Mouse (Mus musculus): Measurements from ENCODE around the gene Cx3cl1. TPM values are rescaled to one million over a fixed set of nuclear protein-coding genes. Genes with fewer than 3 reads are reported as not detected.

Gene Cx3cl1
- 6.2 and 11.0 TPM in 2 replicates for polyA plus RNA-seq (2016; fragmentation: Nextera tagmentation; extraction: Ambion mirVana)

GRCm38 (mm10) chr8:94771941-94772670 lies at the start of gene Cx3cl1:
TSS of gene Cx3cl1 (plus strand) at chr8:94772009.
- Histone ChIP-seq H3K9me3 (no peaks in the 10 kb centered on the region), H3K27me3 (ENCODE audit: insufficient read depth, poor library complexity, severe bottlenecking) (peaks cover 84% of the 10 kb centered on the region), H3K27ac (peak within 1 kb of the TSS; percentile 81), H3K36me3 (no peaks in the 10 kb centered on the region), H3K4me1 (peaks cover 28% of the 10 kb centered on the region), H3K4me3 (peak within 1 kb of the TSS; percentile 67)
- DNase-seq (ENCODE audit: low spot score), result peak; percentile 87
- WGBS, result under 1% methylated on average over 38 of the region's 38 CpGs

GRCm38 (mm10) chr8:94725998-94726397 lies 45.8 kb upstream of the Cx3cl1 start:
- H3K36me3 ChIP-seq, result no peaks in the 10 kb centered on the region
- H3K9me3 ChIP-seq, result no peaks in the 10 kb centered on the region
- H3K27me3 ChIP-seq (ENCODE audit: insufficient read depth, poor library complexity, severe bottlenecking), result no peaks in the 10 kb centered on the region
- DNase-seq (ENCODE audit: low spot score), result no peak
- peaks cover 5% of the 10 kb centered on the region for H3K4me1 ChIP-seq
- 79% methylated on average over 5 of the region's 5 CpGs for WGBS
- no peak overlapping the region for H3K4me3 ChIP-seq
- H3K27ac ChIP-seq, result no peak overlapping the region

- Histone ChIP-seq H3K4me1 (peaks cover 13% of the 10 kb centered on the region), H3K27me3 (ENCODE audit: insufficient read depth, poor library complexity, severe bottlenecking) (no peaks in the 10 kb centered on the region), H3K9me3 (no peaks in the 10 kb centered on the region), H3K27ac (no peak overlapping the region), H3K36me3 (no peaks in the 10 kb centered on the region), H3K4me3 (no peak overlapping the region)
- DNase-seq (ENCODE audit: low spot score), result no peak
- WGBS, result 54% methylated on average over 4 of the region's 4 CpGs
These were observed 42.5 kb upstream of the Cx3cl1 start for GRCm38 (mm10) chr8:94729301-94729700.

- Histone ChIP-seq H3K36me3 (no peaks in the 10 kb centered on the region), H3K27me3 (ENCODE audit: insufficient read depth, poor library complexity, severe bottlenecking) (no peaks in the 10 kb centered on the region), H3K4me3 (no peak overlapping the region), H3K27ac (peak overlapping the region; percentile 57; the same call in 1 of the 2 replicates), H3K4me1 (peaks cover 19% of the 10 kb centered on the region), H3K9me3 (no peaks in the 10 kb centered on the region)
- WGBS, result 54% methylated on average over 5 of the region's 5 CpGs
- peak; percentile 81 for DNase-seq (ENCODE audit: low spot score)
These were observed 37.9 kb upstream of the Cx3cl1 start for GRCm38 (mm10) chr8:94733821-94734465.

- Histone ChIP-seq H3K27ac (peak overlapping the region; percentile 17; the same call in 1 of the 2 replicates), H3K4me3 (no peak overlapping the region), H3K4me1 (peaks cover 14% of the 10 kb centered on the region; the same call in 1 of the 2 replicates), H3K36me3 (no peaks in the 10 kb centered on the region), H3K9me3 (no peaks in the 10 kb centered on the region), H3K27me3 (ENCODE audit: insufficient read depth, poor library complexity, severe bottlenecking) (no peaks in the 10 kb centered on the region)
- 77% methylated on average over 7 of the region's 7 CpGs for WGBS
- no peak for DNase-seq (ENCODE audit: low spot score)
These were observed 37.0 kb upstream of the Cx3cl1 start for GRCm38 (mm10) chr8:94734735-94735350.

GRCm38 (mm10) chr8:94735426-94736094 lies 36.2 kb upstream of the Cx3cl1 start:
- H3K4me3 ChIP-seq, result no peak overlapping the region
- no peaks in the 10 kb centered on the region for H3K27me3 ChIP-seq (ENCODE audit: insufficient read depth, poor library complexity, severe bottlenecking)
- peak overlapping the region; percentile 64; the same call in 1 of the 2 replicates for H3K27ac ChIP-seq
- 57% methylated on average over 5 of the region's 5 CpGs for WGBS
- H3K36me3 ChIP-seq, result no peaks in the 10 kb centered on the region
- no peaks in the 10 kb centered on the region for H3K9me3 ChIP-seq
- DNase-seq (ENCODE audit: low spot score), result no peak
- H3K4me1 ChIP-seq, result peaks cover 14% of the 10 kb centered on the region; the same call in 1 of the 2 replicates

- 86% methylated on average over 6 of the region's 6 CpGs for WGBS
- Histone ChIP-seq H3K27me3 (ENCODE audit: insufficient read depth, poor library complexity, severe bottlenecking) (0 out of 2 replicates have a peak, but pooled peaks cover under 1% of the 10 kb centered on the region), H3K4me1 (peaks cover 5% of the 10 kb centered on the region; the same call in 1 of the 2 replicates), H3K27ac (no peak overlapping the region), H3K9me3 (no peaks in the 10 kb centered on the region), H3K4me3 (no peak overlapping the region), H3K36me3 (no peaks in the 10 kb centered on the region)
- DNase-seq (ENCODE audit: low spot score), result no peak
These were observed 32.0 kb upstream of the Cx3cl1 start for GRCm38 (mm10) chr8:94739829-94740228.

GRCm38 (mm10) chr8:94740591-94740990 lies 31.2 kb upstream of the Cx3cl1 start:
- no peaks in the 10 kb centered on the region for H3K9me3 ChIP-seq
- H3K36me3 ChIP-seq, result no peaks in the 10 kb centered on the region
- peaks cover 2% of the 10 kb centered on the region; the same call in 1 of the 2 replicates for H3K4me1 ChIP-seq
- no peak overlapping the region for H3K4me3 ChIP-seq
- H3K27me3 ChIP-seq (ENCODE audit: insufficient read depth, poor library complexity, severe bottlenecking), result 0 out of 2 replicates have a peak, but pooled peaks cover 6% of the 10 kb centered on the region
- 82% methylated on average over 3 of the region's 3 CpGs for WGBS
- no peak overlapping the region for H3K27ac ChIP-seq
- no peak for DNase-seq (ENCODE audit: low spot score)

- H3K9me3 ChIP-seq, result no peaks in the 10 kb centered on the region
- no peaks in the 10 kb centered on the region for H3K36me3 ChIP-seq
- no peaks in the 10 kb centered on the region for H3K4me1 ChIP-seq
- H3K27me3 ChIP-seq (ENCODE audit: insufficient read depth, poor library complexity, severe bottlenecking), result 0 out of 2 replicates have a peak, but pooled peaks cover 6% of the 10 kb centered on the region
- 81% methylated on average over 4 of the region's 4 CpGs for WGBS
- no peak for DNase-seq (ENCODE audit: low spot score)
- no peak overlapping the region for H3K27ac ChIP-seq
- no peak overlapping the region for H3K4me3 ChIP-seq
These were observed 30.1 kb upstream of the Cx3cl1 start for GRCm38 (mm10) chr8:94741726-94742125.

- WGBS, result 83% methylated on average over 5 of the region's 5 CpGs
- DNase-seq (ENCODE audit: low spot score), result no peak
- Histone ChIP-seq H3K27ac (no peak overlapping the region), H3K4me1 (no peaks in the 10 kb centered on the region), H3K9me3 (no peaks in the 10 kb centered on the region), H3K27me3 (ENCODE audit: insufficient read depth, poor library complexity, severe bottlenecking) (0 out of 2 replicates have a peak, but pooled peaks cover 14% of the 10 kb centered on the region), H3K4me3 (no peak overlapping the region), H3K36me3 (no peaks in the 10 kb centered on the region)
These were observed 27.3 kb upstream of the Cx3cl1 start for GRCm38 (mm10) chr8:94744484-94744883.

- H3K27me3 ChIP-seq (ENCODE audit: insufficient read depth, poor library complexity, severe bottlenecking), result peaks cover 18% of the 10 kb centered on the region; the same call in 1 of the 2 replicates
- 75% methylated on average over 9 of the region's 9 CpGs for WGBS
- no peak overlapping the region for H3K27ac ChIP-seq
- no peaks in the 10 kb centered on the region for H3K4me1 ChIP-seq
- no peaks in the 10 kb centered on the region for H3K36me3 ChIP-seq
- H3K4me3 ChIP-seq, result no peak overlapping the region
- no peaks in the 10 kb centered on the region for H3K9me3 ChIP-seq
- DNase-seq (ENCODE audit: low spot score), result no peak
These were observed 26.8 kb upstream of the Cx3cl1 start for GRCm38 (mm10) chr8:94744972-94745371.

GRCm38 (mm10) chr8:94745476-94746184 lies 26.2 kb upstream of the Cx3cl1 start, which contains the start of gene Ccl22:
TSS of gene Ccl22 (plus strand) at chr8:94745590.
- no peaks in the 10 kb centered on the region for H3K36me3 ChIP-seq
- peaks cover 21% of the 10 kb centered on the region; the same call in 1 of the 2 replicates for H3K27me3 ChIP-seq (ENCODE audit: insufficient read depth, poor library complexity, severe bottlenecking)
- DNase-seq (ENCODE audit: low spot score), result no peak
- no peaks in the 10 kb centered on the region for H3K9me3 ChIP-seq
- no peak within 1 kb of the TSS for H3K4me3 ChIP-seq
- no peaks in the 10 kb centered on the region for H3K4me1 ChIP-seq
- H3K27ac ChIP-seq, result no peak within 1 kb of the TSS
- 86% methylated on average over 7 of the region's 7 CpGs for WGBS
